Mouse (Mus musculus) forebrain, embryonic 16.5 days (tissue): ENCODE results near the gene H2al1k. TPM values are rescaled to one million over a fixed set of nuclear protein-coding genes. Genes with fewer than 3 reads are reported as not detected.
"Not testable (repeated sequence)": the region's sequence is repeated elsewhere in the genome, so short reads cannot be mapped to it uniquely, and the experiment has no call there.

Experiments
- ATAC-seq: fragments of 200-750 bp; cut with Nextera tagmentation; 2 replicates; pipeline ENCODE4 v1.8.0; 2017; ENCODE audit warnings: mild to moderate bottlenecking, moderate library complexity
- H3K27ac ChIP-seq: fragments of 300-500 bp; sonication (generic); 2 replicates; pipeline ENCODE4 v1.5.1; 2014; ENCODE audit warnings: low read length, control low read depth
- H3K27me3 ChIP-seq: fragments of 300-500 bp; sonication (generic); replicated peaks from 2 replicates; pipeline ENCODE4 v1.6.1; 2014; ENCODE audit warnings: low read length; ENCODE audit not compliant: control insufficient read depth, insufficient read depth
- H3K36me3 ChIP-seq: fragments of 300-500 bp; sonication (generic); 2 replicates; pipeline ENCODE4 v1.6.1; 2014; ENCODE audit not compliant: control insufficient read depth, insufficient read depth
- H3K4me1 ChIP-seq: fragments of 300-500 bp; sonication (generic); replicated peaks from 2 replicates; pipeline ENCODE4 v1.6.1; 2014; ENCODE audit warnings: low read length; ENCODE audit not compliant: control insufficient read depth, insufficient read depth
- H3K4me2 ChIP-seq: fragments of 300-500 bp; sonication (generic); 2 replicates; pipeline ENCODE4 v1.6.1; 2014; ENCODE audit warnings: mild to moderate bottlenecking, low read length, control low read depth
- H3K4me3 ChIP-seq: fragments of 300-500 bp; sonication (generic); replicated peaks from 2 replicates; pipeline ENCODE4 v1.5.1; 2014; ENCODE audit warnings: mild to moderate bottlenecking, low read length, control low read depth
- H3K9ac ChIP-seq: fragments of 300-500 bp; sonication (generic); replicated peaks from 2 replicates; pipeline ENCODE4 v1.6.1; 2014; ENCODE audit warnings: low read depth, low read length, control low read depth
- H3K9me3 ChIP-seq: fragments of 300-500 bp; sonication (generic); 2 replicates; pipeline ENCODE4 v1.6.1; 2016; ENCODE audit warnings: low read length; ENCODE audit not compliant: control insufficient read depth
- WGBS: fragments of 180-500 bp; shearing (Covaris S2); extraction: QIAGEN DNeasy Blood & Tissue Kit; methylation state at CpG from one replicate; pipeline ENCODE4 v1.1.7; 2014; 5-methylcytosine and 5-hydroxymethylcytosine counted together
- polyA plus RNA-seq: library from polyadenylated mRNA; unstranded; fragments of >200 nt; fragmentation: Nextera tagmentation; extraction: Ambion mirVana; gene quantifications from 2 replicates; pipeline ENCODE4 v1.2.1, GENCODE M21; 2015

H2al1k gene
- polyA plus RNA-seq, result not detected in 2 replicates

DNA sequence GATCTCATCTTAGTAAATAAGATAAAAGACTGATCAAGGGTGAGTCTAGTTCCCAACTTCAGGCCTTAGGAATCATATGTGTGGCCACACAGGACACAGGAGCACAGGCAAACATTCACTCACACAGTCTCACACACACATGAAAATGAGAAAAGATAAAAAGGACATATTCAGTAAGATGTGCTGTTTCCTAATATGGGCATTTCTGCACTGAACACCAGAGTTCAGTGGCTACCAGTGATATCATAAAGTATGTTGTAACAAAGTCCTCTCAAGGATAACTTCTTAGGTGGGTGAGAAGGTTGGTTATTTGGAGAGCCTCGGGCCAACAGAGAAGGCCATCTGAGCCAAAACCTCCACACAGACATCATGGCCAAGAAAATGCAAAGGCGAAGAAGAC lies at the start of gene H2al1k:
H2al1k (plus strand) TSS at position 301 of the 400 bp plus-strand sequence.
- not testable (repeated sequence) for H3K4me3 ChIP-seq, H3K4me2 ChIP-seq, H3K36me3 ChIP-seq, H3K4me1 ChIP-seq, H3K27ac ChIP-seq, H3K9me3 ChIP-seq, H3K27me3 ChIP-seq, ATAC-seq, H3K9ac ChIP-seq
- no CpG with 5 or more reads among the region's 2 CpGs for WGBS

DNA sequence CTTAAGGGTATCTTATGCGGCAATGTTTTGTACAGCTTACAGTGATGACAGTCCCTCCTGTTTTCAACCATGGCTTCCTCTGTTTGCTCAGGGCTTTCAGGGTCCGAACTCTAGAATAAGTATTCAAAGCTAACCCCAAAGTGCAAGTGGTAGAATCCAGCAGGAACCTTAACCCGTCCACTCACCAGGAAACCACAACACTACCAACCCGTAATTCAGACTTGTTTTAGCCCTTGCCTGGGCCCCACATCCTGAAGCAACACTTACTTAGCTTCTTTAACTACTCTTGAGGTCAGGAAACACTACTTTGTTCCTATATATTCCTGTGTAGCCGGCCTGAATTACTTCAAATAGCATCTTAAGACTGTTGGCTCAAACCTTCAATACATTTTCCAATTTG lies 47.6 kb upstream of the H2al1k start:
- Histone ChIP-seq H3K4me1 (no peaks in the 10 kb centered on the region), H3K4me2 (no peak overlapping the region), H3K4me3 (no peak overlapping the region), H3K9me3 (no peaks in the 10 kb centered on the region), H3K27me3 (no peaks in the 10 kb centered on the region), H3K27ac (no peak overlapping the region), H3K36me3 (no peaks in the 10 kb centered on the region), H3K9ac (no peak overlapping the region)
- WGBS, result 90% methylated on average over 5 of the region's 5 CpGs
- ATAC-seq, result no peak

DNA sequence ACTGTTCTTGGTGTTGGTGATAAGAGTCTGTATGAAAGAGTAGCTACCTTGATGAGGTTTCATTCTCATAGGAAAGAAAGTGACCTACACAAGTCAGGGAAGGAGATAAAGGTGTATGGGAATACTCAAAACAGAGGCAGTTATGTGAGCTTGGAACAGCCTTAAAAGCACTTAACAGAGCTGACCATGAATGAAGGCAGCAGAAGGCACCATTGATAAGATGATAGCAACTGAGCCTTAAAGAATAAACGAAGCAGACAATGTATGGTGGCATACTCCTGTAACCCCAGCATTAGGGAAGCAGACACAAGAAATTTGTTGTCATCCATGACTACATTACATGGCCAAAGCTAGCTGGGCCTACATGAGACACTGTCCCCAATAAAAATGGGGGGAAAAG lies 47.0 kb upstream of the H2al1k start:
- Histone ChIP-seq H3K4me1 (no peaks in the 10 kb centered on the region), H3K27me3 (no peaks in the 10 kb centered on the region), H3K4me2 (no peak overlapping the region), H3K9ac (no peak overlapping the region), H3K4me3 (no peak overlapping the region), H3K36me3 (no peaks in the 10 kb centered on the region), H3K9me3 (no peaks in the 10 kb centered on the region), H3K27ac (no peak overlapping the region)
- ATAC-seq, result no peak
- 76% methylated on average over 1 of the region's 1 CpGs for WGBS

DNA sequence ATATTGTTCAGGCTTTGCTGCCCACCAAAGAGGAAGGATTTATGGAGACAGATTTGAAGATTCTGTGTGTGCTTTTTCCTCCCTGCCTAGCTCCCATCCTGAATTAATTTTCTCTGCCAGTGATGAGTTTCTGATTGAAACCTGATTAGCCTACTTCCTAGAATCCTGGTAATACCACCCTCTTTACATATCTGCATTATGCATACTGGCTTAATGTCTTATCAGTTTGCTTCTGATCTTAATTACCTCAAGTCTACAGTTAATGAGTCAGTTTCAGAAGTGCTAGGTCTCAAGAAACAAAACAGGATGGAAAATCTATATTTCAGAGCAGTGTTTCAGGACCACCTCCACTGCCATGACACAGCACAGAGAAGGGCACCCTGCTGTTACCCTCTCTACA lies 34.0 kb upstream of the H2al1k start:
- H3K4me1 ChIP-seq, H3K4me3 ChIP-seq, H3K27me3 ChIP-seq, H3K36me3 ChIP-seq, H3K27ac ChIP-seq, H3K9me3 ChIP-seq, H3K9ac ChIP-seq, ATAC-seq, H3K4me2 ChIP-seq: not testable (repeated sequence)

DNA sequence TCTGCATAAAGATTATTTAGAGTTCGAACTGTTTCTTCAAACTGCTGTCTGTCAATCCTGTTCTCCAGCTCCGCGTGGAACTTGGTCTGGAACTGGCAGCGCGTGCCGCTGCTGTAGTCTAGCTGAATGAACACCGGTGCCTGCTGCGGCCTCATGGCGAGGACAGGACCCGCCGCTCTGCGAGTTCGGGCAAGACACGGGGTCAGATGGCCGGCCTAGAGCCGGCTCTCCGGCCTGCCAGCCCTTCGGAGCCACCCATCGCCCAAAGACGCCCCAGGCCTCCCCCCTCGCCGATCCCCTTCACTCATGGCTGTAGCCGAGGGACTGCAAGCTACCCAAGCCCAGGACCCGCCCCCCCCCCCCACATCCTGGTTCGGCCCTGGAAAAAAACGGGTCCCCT lies 22.5 kb upstream of the H2al1k start:
- not testable (repeated sequence) for H3K27me3 ChIP-seq, H3K9ac ChIP-seq, H3K4me3 ChIP-seq, H3K4me1 ChIP-seq, ATAC-seq, H3K9me3 ChIP-seq, H3K4me2 ChIP-seq, H3K27ac ChIP-seq, H3K36me3 ChIP-seq
- WGBS, result 89% methylated on average over 18 of the region's 26 CpGs

DNA sequence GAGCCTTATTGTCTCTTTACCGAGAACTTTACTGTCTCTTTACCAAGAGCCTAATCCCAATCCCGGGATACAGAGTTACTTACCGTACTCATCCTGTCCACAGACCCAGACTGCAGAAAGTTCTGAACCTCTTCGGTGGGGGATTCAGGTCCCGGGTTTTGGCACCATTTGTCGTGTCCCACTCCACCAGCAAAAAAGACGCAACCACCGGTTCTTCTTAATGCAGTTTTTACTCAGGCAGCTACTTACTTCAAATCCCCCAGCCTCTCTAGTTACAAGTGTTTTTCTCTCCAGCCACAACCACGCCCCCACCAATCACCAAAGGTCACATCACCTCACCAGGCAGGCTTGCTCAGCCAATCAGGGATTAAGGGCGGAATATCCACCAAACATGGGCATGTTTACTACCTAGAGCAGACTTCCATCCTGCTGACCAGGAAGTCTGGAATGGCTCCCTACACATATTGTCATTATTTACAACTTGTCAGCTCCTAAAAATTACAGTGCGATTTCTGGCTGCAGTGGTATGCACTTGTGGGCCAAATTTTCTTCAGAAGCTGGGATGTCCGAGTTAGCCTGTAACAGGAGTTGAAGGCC lies 18.0 kb upstream of the H2al1k start:
- H3K4me3 ChIP-seq, H3K36me3 ChIP-seq, H3K4me2 ChIP-seq, H3K4me1 ChIP-seq, ATAC-seq, H3K9me3 ChIP-seq, H3K9ac ChIP-seq, H3K27me3 ChIP-seq, H3K27ac ChIP-seq: not testable (repeated sequence)
- WGBS, result 86% methylated on average over 12 of the region's 12 CpGs

DNA sequence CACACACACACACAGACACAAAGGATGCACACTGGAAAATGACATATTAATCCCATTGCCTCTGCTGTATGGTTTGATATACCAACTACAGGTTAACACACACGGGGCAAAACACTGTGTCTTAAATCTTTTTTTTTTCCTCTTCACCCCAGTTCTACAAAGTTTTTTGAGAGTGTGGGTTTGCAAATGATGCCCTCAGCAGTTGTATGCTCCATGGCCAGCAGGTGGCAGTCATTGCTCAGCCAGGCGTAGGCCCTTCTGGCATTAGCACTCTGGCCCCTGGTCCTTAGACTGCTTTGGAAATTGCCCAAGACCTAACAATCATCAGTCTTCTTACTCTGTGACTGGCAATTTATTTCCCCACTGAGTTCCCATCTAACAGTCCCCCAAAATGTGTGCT lies 17.4 kb upstream of the H2al1k start:
- H3K36me3 ChIP-seq, result not testable (repeated sequence)
- peak; percentile 54 for ATAC-seq

DNA sequence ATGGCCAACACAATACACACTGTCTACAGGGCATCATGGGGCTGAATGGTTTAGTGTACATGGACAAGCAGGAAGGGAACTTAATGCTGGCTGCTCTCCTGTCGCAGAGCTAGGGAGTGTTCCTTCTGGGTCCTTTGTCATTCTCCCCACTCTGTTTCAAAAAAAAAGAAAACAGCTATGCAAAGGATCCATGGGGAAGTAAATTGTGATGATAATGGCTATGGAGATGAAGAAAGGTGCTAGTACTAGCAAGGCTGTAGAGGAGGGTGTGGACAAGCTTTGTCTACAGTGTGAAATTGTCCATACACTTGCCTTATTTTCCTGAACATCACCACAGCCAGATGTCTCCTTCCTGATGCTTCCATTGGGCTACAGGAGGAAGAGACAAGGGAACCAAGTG lies 15.4 kb upstream of the H2al1k start:
- not testable (repeated sequence) for H3K36me3 ChIP-seq, H3K27me3 ChIP-seq, H3K9ac ChIP-seq, H3K9me3 ChIP-seq, H3K4me2 ChIP-seq, H3K27ac ChIP-seq, H3K4me3 ChIP-seq, H3K4me1 ChIP-seq, ATAC-seq
- 45% methylated on average over 1 of the region's 1 CpGs for WGBS

More for the DNA sequence above, 17.4 kb upstream of the H2al1k start:
- H3K4me1 ChIP-seq, H3K9me3 ChIP-seq, H3K27me3 ChIP-seq, H3K9ac ChIP-seq, H3K4me3 ChIP-seq, H3K4me2 ChIP-seq, H3K27ac ChIP-seq: not testable (repeated sequence)
- 46% methylated on average over 1 of the region's 2 CpGs for WGBS

DNA sequence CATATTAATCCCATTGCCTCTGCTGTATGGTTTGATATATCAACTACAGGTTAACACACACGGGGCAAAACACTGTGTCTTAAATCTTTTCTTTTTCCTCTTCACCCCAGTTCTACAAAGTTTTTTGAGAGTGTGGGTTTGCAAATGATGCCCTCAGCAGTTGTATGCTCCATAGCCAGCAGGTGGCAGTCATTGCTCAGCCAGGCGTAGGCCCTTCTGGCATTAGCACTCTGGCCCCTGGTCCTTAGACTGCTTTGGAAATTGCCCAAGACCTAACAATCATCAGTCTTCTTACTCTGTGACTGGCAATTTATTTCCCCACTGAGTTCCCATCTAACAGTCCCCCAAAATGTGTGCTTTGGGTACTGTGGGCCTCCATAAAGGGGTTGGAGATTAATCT lies 23.6 kb downstream of the H2al1k start:
- H3K27ac ChIP-seq, H3K9me3 ChIP-seq, H3K27me3 ChIP-seq, H3K4me1 ChIP-seq, H3K9ac ChIP-seq, H3K4me2 ChIP-seq, H3K4me3 ChIP-seq, H3K36me3 ChIP-seq: not testable (repeated sequence)
- peak; percentile 33; the same call in 1 of the 2 replicates for ATAC-seq
- WGBS, result 30% methylated on average over 1 of the region's 2 CpGs

DNA sequence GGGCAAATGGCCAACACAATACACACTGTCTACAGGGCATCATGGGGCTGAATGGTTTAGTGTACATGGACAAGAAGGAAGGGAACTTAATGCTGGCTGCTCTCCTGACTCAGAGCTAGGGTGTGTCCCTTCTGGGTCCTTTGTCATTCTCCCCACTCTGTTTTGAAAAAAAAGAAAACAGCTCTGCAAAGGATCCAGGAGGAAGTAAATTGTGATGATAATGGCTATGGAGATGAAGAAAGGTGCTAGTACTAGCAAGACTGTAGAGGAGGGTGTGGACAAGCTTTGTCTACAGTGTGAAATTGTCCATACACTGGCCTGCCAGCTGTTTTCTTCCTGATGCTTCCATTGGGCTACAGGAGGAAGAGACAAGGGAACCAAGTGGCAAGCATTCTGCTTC lies 25.5 kb downstream of the H2al1k start:
- not testable (repeated sequence) for H3K36me3 ChIP-seq, ATAC-seq, H3K9me3 ChIP-seq, H3K4me3 ChIP-seq, H3K27ac ChIP-seq, H3K27me3 ChIP-seq, H3K4me1 ChIP-seq, H3K9ac ChIP-seq, H3K4me2 ChIP-seq
